Mouse (Mus musculus) kidney, postnatal 4 days (tissue): ENCODE results near the gene Bglap2.

ENCODE experiments used
- DNase-seq, 2 experiments: peaks; one replicate each; pipeline ENCODE4 v3.0.0; 2021; ENCODE audit warnings: mixed read lengths in 2 of 2

Bglap2 gene

GRCm38 (mm10) chr3:88337367-88338020 is 41.0 kb downstream of the Bglap2 start:
- no peak for DNase-seq

GRCm38 (mm10) chr3:88336058-88337013 is 42.2 kb downstream of the Bglap2 start, which contains the start of the genes Tmem79 and Smg5:
TSS of gene Tmem79 (minus strand) at chr3:88336148.
TSS of gene Smg5 (plus strand) at chr3:88336260.
- DNase-seq, result peak; percentile 96 to 98

GRCm38 (mm10) chr3:88335436-88336053 is 43.0 kb downstream of the Bglap2 start:
- peak; percentile 30 to 55 for DNase-seq

- DNase-seq, result no peak
Observed at GRCm38 (mm10) chr3:88334902-88335435, 43.5 kb downstream of the Bglap2 start.

GRCm38 (mm10) chr3:88334029-88334658 is 44.4 kb downstream of the Bglap2 start:
- DNase-seq, result peak; percentile 17 to 43

- peak; percentile 33 to 55 for DNase-seq
Observed at GRCm38 (mm10) chr3:88331282-88331681, 47.2 kb downstream of the Bglap2 start.

GRCm38 (mm10) chr3:88328956-88329355 is 49.5 kb downstream of the Bglap2 start:
- DNase-seq, result no peak
